9 mouse cellular contexts compared by ENCODE assay signal in the genomic region with DNA sequence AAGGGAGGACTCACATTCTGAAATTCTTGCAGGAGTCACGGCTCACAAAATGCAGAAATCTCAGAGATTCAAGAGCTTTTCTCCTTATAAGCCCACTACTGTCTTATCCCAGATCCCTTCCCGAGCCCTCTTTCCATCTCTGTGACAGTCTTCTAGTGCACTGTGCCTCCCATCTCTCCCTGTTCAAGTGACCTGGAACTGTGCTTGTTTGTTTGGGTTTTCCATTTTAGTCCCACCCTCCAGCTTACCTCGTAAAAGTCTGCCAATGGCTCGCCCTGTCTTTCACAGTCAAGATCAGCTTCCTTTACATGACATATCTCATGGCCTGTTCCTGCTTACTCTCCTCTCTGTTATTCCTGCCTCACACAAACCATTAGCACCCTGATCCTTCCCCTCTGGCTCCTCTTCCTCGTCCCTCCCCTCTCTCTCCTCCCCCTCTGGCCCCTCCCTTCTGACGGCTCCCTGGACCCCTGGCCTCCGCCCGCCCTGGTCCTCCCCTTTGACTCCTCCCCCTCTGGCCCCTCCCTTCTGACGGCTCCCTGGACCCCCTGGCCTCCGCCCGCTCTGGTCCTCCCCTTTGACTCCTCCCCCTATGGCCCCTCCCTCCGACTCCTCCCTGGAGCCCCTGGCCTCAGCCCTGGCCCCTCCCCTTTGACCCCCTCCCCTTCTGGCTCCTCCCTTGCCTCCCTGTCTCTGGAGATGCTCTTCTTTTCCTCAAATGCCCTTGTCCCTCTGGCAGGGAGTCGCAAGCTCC. TPM values are rescaled to one million over a fixed set of nuclear protein-coding genes. Genes with fewer than 3 reads are reported as not detected.
DNase-seq lines count a peak whose midpoint lies in the region; ATAC-seq and TF ChIP-seq lines count a peak whose summit lies in the region.
"Had no signal": no experiment of that assay in that cellular context is flagged by ENCODE, and none has a peak within 500 bp of the region (broad histone marks: within the 10 kb centered on the region; RNA-seq: fewer than 3 reads in every experiment).

No protein-coding gene starts in this region.

- H3K36me3 ChIP-seq in thymus, adult 2 months (ENCODE audit: control insufficient read depth, insufficient read depth, low read length): no peaks in the 10 kb centered on the region
- no peaks in the 10 kb centered on the region for H3K36me3 ChIP-seq in intestine, embryonic 14.5 days (ENCODE audit: control insufficient read depth, insufficient read depth, low read length)
- no peaks in the 10 kb centered on the region for H3K36me3 ChIP-seq in liver, embryonic 13.5 days

- 38% methylated on average over 12 of the region's 13 CpGs for WGBS in thymus, adult 2 months
- WGBS in intestine, embryonic 14.5 days: 11% methylated on average over 11 of the region's 13 CpGs
- WGBS in liver, embryonic 13.5 days (ENCODE audit: insufficient replicate concordance): 8% methylated on average over 13 of the region's 13 CpGs

- H3K27ac ChIP-seq in thymus, adult 2 months (ENCODE audit: control insufficient read depth, insufficient read depth, low read length): no peak overlapping the region
- H3K27ac ChIP-seq in intestine, embryonic 14.5 days (ENCODE audit: low read depth): no peak overlapping the region
- H3K27ac ChIP-seq in liver, embryonic 13.5 days: no peak overlapping the region

- intact Hi-C loops in gastrocnemius, postnatal 36 days (cut with DNase I): no loop called here

- no peak overlapping the region for H3K9ac ChIP-seq in intestine, embryonic 14.5 days (ENCODE audit: low read length)
- H3K9ac ChIP-seq in liver, embryonic 13.5 days: no peak overlapping the region

- H3K4me1 ChIP-seq in thymus, adult 2 months (replicated peaks; ENCODE audit: control insufficient read depth, insufficient read depth, low read length): no peaks in the 10 kb centered on the region
- no peaks in the 10 kb centered on the region for H3K4me1 ChIP-seq in intestine, embryonic 14.5 days (replicated peaks; ENCODE audit: control insufficient read depth, insufficient read depth, low read length)
- no peaks in the 10 kb centered on the region for H3K4me1 ChIP-seq in liver, embryonic 13.5 days (replicated peaks)

- peak; percentile 11 for DNase-seq in thymus, postnatal 14 days
- DNase-seq in thymus, adult 2 months: no peak
- DNase-seq in gastrocnemius, postnatal 36 days: peak; percentile 16 to 41
- peak; percentile 68 for DNase-seq in intestine, embryonic 14.5 days (ENCODE audit: low spot score)
- DNase-seq in liver, embryonic 13.5 days: no peak
- peak; percentile 45 for DNase-seq in ovary, postnatal 36 days (ENCODE audit: low spot score)
- no peak for DNase-seq in layer of hippocampus, adult 8-10 months (ENCODE audit: low spot score in 2 of 2)
- no peak for DNase-seq in frontal cortex, postnatal 25 days (ENCODE audit: low spot score in 2 of 2)

- no peak for TF ChIP-seq POLR2A in thymus, adult 2 months (IDR thresholded peaks at IDR 0.05; ENCODE audit: control insufficient read depth, extremely low read depth, insufficient read depth, low read length, poor library complexity)

- no peaks in the 10 kb centered on the region for H3K27me3 ChIP-seq in thymus, adult 2 months (ENCODE audit: control insufficient read depth, insufficient read depth, low read length)
- no peaks in the 10 kb centered on the region for H3K27me3 ChIP-seq in intestine, embryonic 14.5 days (replicated peaks; ENCODE audit: control insufficient read depth, insufficient read depth, low read length)
- H3K27me3 ChIP-seq in liver, embryonic 13.5 days: no peaks in the 10 kb centered on the region

- peak overlapping the region; percentile 39 for H3K4me2 ChIP-seq in intestine, embryonic 14.5 days (ENCODE audit: low read length)
- H3K4me2 ChIP-seq in liver, embryonic 13.5 days: 0 out of 2 replicates have a peak overlapping the region, but pooled peaks have one; percentile 4

- H3K4me3 ChIP-seq in thymus, adult 2 months (ENCODE audit: control insufficient read depth, insufficient read depth, low read length): no peak overlapping the region
- 0 out of 2 replicates have a peak overlapping the region, but pooled peaks have one; percentile 6 for H3K4me3 ChIP-seq in intestine, embryonic 14.5 days (ENCODE audit: low read depth, low read length)
- H3K4me3 ChIP-seq in liver, embryonic 13.5 days (replicated peaks): no peak overlapping the region

- ATAC-seq in intestine, embryonic 14.5 days (replicated peaks; ENCODE audit: low FRiP score, low TSS enrichment, low read depth): peak; percentile 62; the same call in 1 of the 2 replicates
- ATAC-seq in liver, embryonic 13.5 days (ENCODE audit: low read depth): 0 out of 2 replicates have a peak, but pooled peaks have one; percentile 15

- TF ChIP-seq CTCF in thymus, adult 2 months (IDR thresholded peaks at IDR 0.05; ENCODE audit: borderline replicate concordance, control insufficient read depth, extremely low read depth, insufficient read depth, low read length, poor library complexity): no peak

- H3K9me3 ChIP-seq in intestine, embryonic 14.5 days (ENCODE audit: control insufficient read depth, low read length): no peaks in the 10 kb centered on the region
- no peaks in the 10 kb centered on the region for H3K9me3 ChIP-seq in liver, embryonic 13.5 days (replicated peaks)

RNA-seq across cellular contexts. Expression of a gene that starts 55.5 kb away (rescaled TPM):
- 32.0 and 32.3 TPM in 2 replicates for polyA plus RNA-seq in thymus, adult 2 months (2012; rRNA removed)
- total RNA-seq in gastrocnemius, postnatal 36 days (2021): under 1 TPM; 0.64 to 0.69 TPM
- polyA plus RNA-seq in intestine, embryonic 14.5 days (2014; fragmentation: Nextera tagmentation; extraction: Ambion mirVana): 1.7 and 2.0 TPM in 2 replicates
- 0.20 and 0.23 TPM in 2 replicates for polyA plus RNA-seq in liver, embryonic 13.5 days (2015; fragmentation: Nextera tagmentation; extraction: Ambion mirVana)
- 10 to 100 TPM; 20.2 to 30.5 (median 21.7) TPM for total RNA-seq in layer of hippocampus, adult 8-10 months (2022)
- total RNA-seq: MEL had no signal

Comparison
In these comparisons a context has a peak if more than half of its experiments do, and no peak if none do; other contexts are left out.
1. DNase-seq: peak in thymus, postnatal 14 days (single experiment), gastrocnemius, postnatal 36 days (2 of 2), intestine, embryonic 14.5 days (single experiment) and ovary, postnatal 36 days (single experiment); none in thymus, adult 2 months (single experiment), liver, embryonic 13.5 days (single experiment), layer of hippocampus, adult 8-10 months (0 of 2) and frontal cortex, postnatal 25 days (0 of 2).
2. RNA of a gene that starts 55.5 kb away (polyA plus RNA-seq): 32.0 to 32.3 TPM in thymus, adult 2 months; 1.7 to 2.0 TPM in intestine, embryonic 14.5 days and 0.20 to 0.23 TPM in liver, embryonic 13.5 days; every median in the first group is over 10 times any median in the second.